Comparison of ENCODE assay signal across 24 mouse cellular contexts in the genomic region with DNA sequence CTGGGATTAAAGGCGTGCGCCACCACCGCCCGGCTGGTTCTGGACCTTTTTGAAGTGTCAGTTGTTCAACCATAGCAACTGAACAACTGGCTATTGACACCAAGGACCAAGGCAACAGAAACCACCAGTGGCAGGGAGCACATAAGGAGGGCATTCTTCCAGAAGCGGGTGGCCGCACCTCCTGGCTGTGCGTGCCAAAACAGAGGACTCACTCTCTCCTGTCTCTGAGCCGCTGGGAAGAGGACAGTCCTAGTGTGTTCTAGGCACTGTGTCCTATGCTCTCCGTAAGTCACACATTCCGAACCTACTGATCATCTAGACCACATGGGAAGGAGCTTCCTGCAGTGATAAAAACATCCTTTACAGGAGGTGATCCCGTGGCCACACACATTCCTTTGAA.
A peak's percentile ranks its signal among the peaks of the same experiment; 100 is the strongest.
DNase-seq lines count a peak whose midpoint lies in the region; TF ChIP-seq lines count a peak whose summit lies in the region.
"Had no signal": no experiment of that assay in that cellular context is flagged by ENCODE, and none has a peak within 500 bp of the region (broad histone marks: within the 10 kb centered on the region; RNA-seq: fewer than 3 reads in every experiment).

No protein-coding gene starts in this region.

- peak; percentile 62 for DNase-seq in layer of hippocampus, adult 9-11 months
- no peak for DNase-seq in layer of hippocampus, adult 2 months (ENCODE audit: low spot score in 2 of 2)
- DNase-seq in lung, postnatal 36 days, result peak; percentile 29
- no peak for DNase-seq in lung, postnatal 14 days
- DNase-seq in spleen, postnatal 4 days (ENCODE audit: low spot score in 2 of 2), result no peak
- DNase-seq in kidney, adult 9 months, result no peak
- DNase-seq: adrenal gland, postnatal 14 days; cerebellum, adult 11-12 months; cerebellum, adult 9-11 months; embryo, embryonic 11 days; gastrocnemius, postnatal 14 days; heart, postnatal 4 days; kidney, adult 8-10 months; kidney, postnatal 10 days; liver; thymus, postnatal 4 days had no signal

- TF ChIP-seq CTCF in layer of hippocampus, adult 2 months (conservative IDR thresholded peaks at IDR 0.05), result no peak
- TF ChIP-seq CTCF in C2C12 (IDR thresholded peaks at IDR 0.05; ENCODE audit: control insufficient read depth, insufficient read depth, insufficient read length), result no peak

- no peaks in the 10 kb centered on the region for H3K79me3 ChIP-seq in C2C12 (ENCODE audit: low read depth)

- no peaks in the 10 kb centered on the region for H3K36me3 ChIP-seq in C2C12 (ENCODE audit: control insufficient read depth, insufficient read depth)
- H3K36me3 ChIP-seq: embryonic facial prominence, embryonic 12.5 days; G1E; heart, embryonic 12.5 days; hindbrain, embryonic 13.5 days; neural tube, embryonic 12.5 days had no signal

- no peak overlapping the region for H3K4me3 ChIP-seq in layer of hippocampus, adult 2 months
- H3K4me3 ChIP-seq in C2C12 (ENCODE audit: insufficient read depth, poor library complexity, severe bottlenecking), result no peak overlapping the region
- H3K4me3 ChIP-seq: embryonic facial prominence, embryonic 12.5 days; heart, embryonic 12.5 days; hindbrain, embryonic 13.5 days; neural tube, embryonic 12.5 days had no signal

- no peaks in the 10 kb centered on the region for H3K79me2 ChIP-seq in C2C12 (ENCODE audit: control insufficient read depth, insufficient read depth)

- H3ac ChIP-seq in C2C12 (ENCODE audit: control insufficient read depth, insufficient read length, low read depth), result no peak overlapping the region

- no peaks in the 10 kb centered on the region for H3K27me3 ChIP-seq in C2C12 (ENCODE audit: control insufficient read depth, insufficient read depth, insufficient read length)
- H3K27me3 ChIP-seq: embryonic facial prominence, embryonic 12.5 days; heart, embryonic 12.5 days; hindbrain, embryonic 13.5 days; neural tube, embryonic 12.5 days; Patski had no signal

- no peak overlapping the region for H3K27ac ChIP-seq in layer of hippocampus, adult 2 months
- H3K27ac ChIP-seq: embryonic facial prominence, embryonic 12.5 days; hindbrain, embryonic 13.5 days; macrophage; neural tube, embryonic 12.5 days had no signal

TF ChIP-seq in C2C12, 6 proteins besides CTCF, POLR2A, EP300 and RAD21:
- peak; percentile 32 for TF ChIP-seq USF1 (IDR thresholded peaks at IDR 0.05; ENCODE audit: low read depth)
- no peak for TF ChIP-seq MYOG (IDR thresholded peaks at IDR 0.05; ENCODE audit: control insufficient read depth, extremely low read depth, insufficient read length)
- no peak for TF ChIP-seq FOSL1 (IDR thresholded peaks at IDR 0.05; ENCODE audit: insufficient read depth, low read length, poor library complexity, severe bottlenecking)
- TF ChIP-seq CEBPB (IDR thresholded peaks at IDR 0.05; ENCODE audit: low read depth), result no peak
- TF ChIP-seq MAX (IDR thresholded peaks at IDR 0.05), result peak; percentile 45
- TF ChIP-seq MYOD1 (IDR thresholded peaks at IDR 0.05; ENCODE audit: control insufficient read depth, insufficient read length, low read depth), result no peak

Comparison
In these comparisons a context has a peak if more than half of its experiments do, and no peak if none do; other contexts are left out.
1. DNase-seq: peak in layer of hippocampus, adult 9-11 months (single experiment) and lung, postnatal 36 days (single experiment); none in layer of hippocampus, adult 2 months (0 of 2), lung, postnatal 14 days (single experiment), spleen, postnatal 4 days (0 of 2) and kidney, adult 9 months (single experiment).